Mouse (Mus musculus) testis, adult 2 months (tissue): Measurements from ENCODE around the gene Pacs2.

Experiments used
- CTCF ChIP-seq: fragments of 200-500 bp; IDR thresholded peaks from 2 replicates; pipeline ENCODE4 v1.5.1; 2012; ENCODE audit warnings: low read depth, mild to moderate bottlenecking, inconsistent platforms, low read length, moderate library complexity; ENCODE audit not compliant: control insufficient read depth, insufficient read depth, insufficient replicate concordance
- POLR2A ChIP-seq: fragments of 200-500 bp; IDR thresholded peaks from 2 replicates; pipeline ENCODE4 v1.6.1; 2012; ENCODE audit warnings: low read depth, mild to moderate bottlenecking, inconsistent platforms, low read length, moderate library complexity; ENCODE audit not compliant: control insufficient read depth

DNA sequence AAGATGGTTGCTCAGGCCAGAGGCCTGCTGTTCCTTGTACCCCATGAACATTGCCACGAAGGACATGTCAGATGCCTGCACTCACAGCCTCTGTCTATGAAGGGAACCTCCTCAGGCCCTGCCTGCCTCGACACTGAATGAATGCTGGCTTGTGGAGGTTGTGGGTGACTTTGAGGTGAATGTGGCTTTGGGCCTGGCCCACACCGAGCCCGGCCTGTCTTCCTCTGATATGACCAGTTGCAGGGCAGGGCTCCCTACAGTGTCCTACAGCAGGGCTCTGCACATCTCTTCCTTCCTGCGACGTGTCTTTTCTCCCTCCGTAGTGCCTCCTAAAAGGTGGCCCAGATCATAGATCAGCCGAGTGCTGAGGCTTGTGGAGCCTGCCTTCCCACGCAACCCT lies 16.7 kb downstream of the Pacs2 start:
- TF ChIP-seq CTCF (no peak), POLR2A (no peak)
